Mouse (Mus musculus) gastrocnemius, adult 2 months (tissue): Measurements from ENCODE around the gene D11Wsu47e. TPM values are rescaled to one million over a fixed set of nuclear protein-coding genes. Genes with fewer than 3 reads are reported as not detected.
"Not testable (repeated sequence)": the region's sequence is repeated elsewhere in the genome, so short reads cannot be mapped to it uniquely, and the experiment has no call there.

Experiments
- DNase-seq: peaks from one replicate; pipeline ENCODE4 v3.0.0; 2022
- H3K27ac ChIP-seq: fragments of 200-600 bp; 2 replicates; pipeline ENCODE4 v1.8.1; 2022; ENCODE audit warnings: mild to moderate bottlenecking
- H3K4me3 ChIP-seq: fragments of 200-600 bp; 2 replicates; pipeline ENCODE4 v1.8.1; 2022; ENCODE audit warnings: mild to moderate bottlenecking, moderate library complexity
- CTCF ChIP-seq: fragments of 200-600 bp; IDR thresholded peaks from 2 replicates; pipeline ENCODE4 v1.8.1; 2022; ENCODE audit warnings: antibody characterized with exemption, mild to moderate bottlenecking, moderate library complexity
- intact Hi-C: fragments of 180-260 bp; cut with DNase I; formaldehyde crosslinking; loops from one replicate; pipeline ENCODE4 v1.15.1; 2025
- total RNA-seq, 2 experiments: library from RNA; stranded (reverse); gene quantifications; 2 replicates each; pipeline ENCODE4 v1.2.3; 2021

D11Wsu47e gene
- total RNA-seq, 2 experiments from 2014 or later, result 4.5 to 6.3 TPM

- intact Hi-C loops, result no loop called here
- DNase-seq, result no peak
- TF ChIP-seq CTCF, result no peak
- Histone ChIP-seq H3K4me3 (no peak overlapping the region), H3K27ac (no peak overlapping the region)
Observed at GRCm38 (mm10) chr11:113654561-113655270, 29.5 kb upstream of the D11Wsu47e start.

GRCm38 (mm10) chr11:113656511-113656932 is 27.7 kb upstream of the D11Wsu47e start:
- H3K4me3 ChIP-seq, result no peak overlapping the region
- intact Hi-C loops, result no loop called here
- H3K27ac ChIP-seq, result peak overlapping the region; percentile 31; the same call in 1 of the 2 replicates
- DNase-seq, result no peak
- TF ChIP-seq CTCF, result no peak

GRCm38 (mm10) chr11:113657221-113657620 is 27.0 kb upstream of the D11Wsu47e start:
- no peak for DNase-seq
- Histone ChIP-seq H3K4me3 (no peak overlapping the region), H3K27ac (no peak overlapping the region)
- intact Hi-C loops, result no loop called here
- TF ChIP-seq CTCF, result no peak

GRCm38 (mm10) chr11:113658319-113658718 is 25.9 kb upstream of the D11Wsu47e start:
- intact Hi-C loops, result no loop called here
- Histone ChIP-seq H3K4me3 (no peak overlapping the region), H3K27ac (no peak overlapping the region)
- no peak for TF ChIP-seq CTCF
- no peak for DNase-seq

- TF ChIP-seq CTCF, result no peak
- DNase-seq, result no peak
- Histone ChIP-seq H3K27ac (no peak overlapping the region), H3K4me3 (no peak overlapping the region)
- intact Hi-C loops, result no loop called here
Observed at GRCm38 (mm10) chr11:113658763-113659162, 25.4 kb upstream of the D11Wsu47e start.

GRCm38 (mm10) chr11:113660213-113660612 is 24.0 kb upstream of the D11Wsu47e start:
- H3K27ac ChIP-seq, DNase-seq, intact Hi-C loops, H3K4me3 ChIP-seq: not testable (repeated sequence)
- peak; percentile 18 for TF ChIP-seq CTCF

- TF ChIP-seq CTCF, result no peak
- peak overlapping the region; percentile 79 for H3K27ac ChIP-seq
- H3K4me3 ChIP-seq, result peak overlapping the region; percentile 29
- peak; percentile 55 for DNase-seq
- intact Hi-C loops, result no loop called here
Observed at GRCm38 (mm10) chr11:113660940-113661339, 23.3 kb upstream of the D11Wsu47e start.

- no peak for DNase-seq
- TF ChIP-seq CTCF, result no peak
- intact Hi-C loops, result no loop called here
- Histone ChIP-seq H3K27ac (peak overlapping the region; percentile 79), H3K4me3 (no peak overlapping the region)
Observed at GRCm38 (mm10) chr11:113661835-113662351, 22.3 kb upstream of the D11Wsu47e start.

GRCm38 (mm10) chr11:113664279-113664678 is 19.9 kb upstream of the D11Wsu47e start:
- no peak for DNase-seq
- Histone ChIP-seq H3K4me3 (no peak overlapping the region), H3K27ac (0 out of 2 replicates have a peak overlapping the region, but pooled peaks have one; percentile 8)
- TF ChIP-seq CTCF, result no peak
- intact Hi-C loops, result no loop called here

- H3K4me3 ChIP-seq, result no peak overlapping the region
- intact Hi-C loops, result no loop called here
- TF ChIP-seq CTCF, result no peak
- DNase-seq, result no peak
- H3K27ac ChIP-seq, result no peak overlapping the region
Observed at GRCm38 (mm10) chr11:113666205-113666604, 18.0 kb upstream of the D11Wsu47e start.

- TF ChIP-seq CTCF, result no peak
- DNase-seq, result no peak
- intact Hi-C loops, result no loop called here
- Histone ChIP-seq H3K27ac (peak overlapping the region; percentile 57; the same call in 1 of the 2 replicates), H3K4me3 (no peak overlapping the region)
Observed at GRCm38 (mm10) chr11:113666648-113667047, 17.6 kb upstream of the D11Wsu47e start.

- intact Hi-C loops, result no loop called here
- H3K27ac ChIP-seq, result peak overlapping the region; percentile 57
- DNase-seq, result no peak
- H3K4me3 ChIP-seq, result no peak overlapping the region
- no peak for TF ChIP-seq CTCF
Observed at GRCm38 (mm10) chr11:113667122-113667521, 17.1 kb upstream of the D11Wsu47e start.

- Histone ChIP-seq H3K4me3 (no peak overlapping the region), H3K27ac (peak overlapping the region; percentile 57)
- TF ChIP-seq CTCF, result no peak
- intact Hi-C loops, result no loop called here
- no peak for DNase-seq
Observed at GRCm38 (mm10) chr11:113667704-113668103, 16.5 kb upstream of the D11Wsu47e start.

- Histone ChIP-seq H3K4me3 (no peak overlapping the region), H3K27ac (no peak overlapping the region)
- no peak for TF ChIP-seq CTCF
- no peak for DNase-seq
- intact Hi-C loops, result no loop called here
Observed at GRCm38 (mm10) chr11:113668857-113669256, 15.4 kb upstream of the D11Wsu47e start.
